Mouse (Mus musculus): ENCODE data around the gene Clns1a. TPM values are rescaled to one million over a fixed set of nuclear protein-coding genes. Genes with fewer than 3 reads are reported as not detected.

The Clns1a gene
- total RNA-seq, 2 experiments from 2014 or later = 27.3 to 31.3 TPM

DNA sequence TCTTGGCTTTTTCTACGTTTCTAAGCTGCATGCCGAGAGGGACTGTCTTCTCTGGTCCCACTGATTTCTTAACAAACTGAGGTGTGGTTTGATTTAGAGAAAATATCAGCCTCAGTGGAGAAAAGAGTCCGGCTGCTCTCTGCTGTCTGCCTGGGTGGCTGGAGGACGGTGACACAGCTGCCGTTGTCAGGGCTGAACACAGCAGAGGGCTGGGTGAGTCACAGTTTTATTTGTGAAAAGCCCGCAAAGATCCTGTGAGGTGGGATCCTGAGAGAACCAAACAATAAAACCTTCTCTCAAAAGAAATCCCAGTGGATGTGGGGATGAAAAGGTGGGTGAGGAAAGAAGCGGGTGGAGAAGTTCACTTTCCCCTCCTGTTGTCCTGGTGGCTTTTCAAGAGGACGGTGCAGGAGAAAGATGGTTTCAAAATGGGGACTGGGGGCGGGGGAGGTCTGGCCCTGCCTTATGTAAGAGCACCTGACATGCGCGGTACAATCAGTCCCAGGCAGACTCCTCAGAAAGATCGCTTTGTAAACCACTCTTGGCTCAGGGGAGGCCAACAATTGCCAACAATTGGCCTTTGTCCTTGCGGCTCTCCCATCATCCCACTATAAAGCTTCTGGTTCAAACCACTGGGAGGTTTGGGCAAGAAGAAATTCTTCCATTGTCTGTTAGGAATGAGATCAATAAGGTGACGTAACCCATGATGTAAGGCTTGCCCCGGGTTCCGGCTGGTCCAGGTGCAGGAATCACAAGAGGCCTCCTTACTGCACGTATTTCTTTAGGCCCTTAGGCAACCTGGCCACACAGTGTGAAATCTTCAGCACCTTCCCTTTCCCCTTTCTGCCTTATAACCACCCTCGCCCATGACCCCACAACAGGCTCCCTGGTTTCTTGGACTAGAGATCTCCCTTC, 60.8 kb downstream of the Clns1a start:
- intact Hi-C loops (cut with DNase I) = no loop called here
- DNase-seq = no peak

DNA sequence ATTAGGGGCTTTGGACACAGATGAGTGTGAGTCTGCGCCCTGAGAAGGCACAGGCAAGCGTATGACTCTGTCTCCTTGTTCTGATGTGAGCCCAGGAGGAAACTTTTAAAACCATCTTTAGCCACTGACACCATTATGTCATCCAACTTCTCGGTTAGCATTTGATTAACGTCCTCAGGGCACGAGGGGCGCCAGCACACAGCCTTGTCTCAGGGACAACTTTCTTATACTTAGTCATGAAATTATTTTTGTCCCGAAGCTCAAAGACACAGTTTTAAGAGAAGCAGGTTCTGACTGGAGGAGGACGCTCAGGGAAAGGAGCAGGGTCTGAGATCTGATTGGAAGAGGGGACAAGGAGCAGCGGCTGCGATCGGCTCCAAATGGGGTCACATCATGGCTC, 68.2 kb downstream of the Clns1a start:
- intact Hi-C loops (cut with DNase I) = no loop called here
- no peak for DNase-seq

DNA sequence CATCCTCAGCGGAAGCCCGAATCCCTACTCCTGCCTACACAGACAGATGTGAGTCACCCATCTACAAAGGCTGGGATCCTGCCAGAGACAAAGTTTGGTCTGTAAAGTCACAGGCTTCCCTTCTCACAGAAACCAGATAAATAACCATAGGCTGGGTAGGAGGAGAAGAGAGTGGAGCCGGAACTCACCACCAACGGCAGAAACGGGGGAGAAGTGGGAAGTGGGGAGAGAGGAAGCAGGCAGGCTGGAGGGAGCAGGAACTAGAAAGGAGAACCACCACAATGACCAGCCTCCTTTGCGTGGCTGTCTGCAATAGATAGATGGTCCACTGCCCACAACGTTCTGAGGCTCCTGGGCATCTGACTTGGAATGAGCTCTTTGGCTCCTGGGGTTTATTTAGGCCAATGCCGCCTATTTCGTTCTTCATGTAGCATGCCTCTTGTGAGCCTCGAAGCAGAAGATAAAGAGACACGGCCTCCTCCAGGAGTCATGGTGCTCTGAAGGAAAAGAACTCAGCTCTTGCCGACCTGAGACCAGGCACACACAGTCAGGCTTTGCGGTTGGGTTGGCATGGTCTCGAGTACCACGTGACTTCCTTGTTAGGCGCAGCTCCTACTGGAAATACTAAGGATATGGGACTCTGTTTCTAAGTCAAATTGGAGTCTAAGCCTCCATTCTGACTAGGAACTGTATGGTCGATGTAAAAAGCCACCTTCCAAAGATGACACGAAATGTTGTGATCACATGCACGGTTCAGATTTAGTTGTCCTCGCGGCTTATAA, 68.9 kb downstream of the Clns1a start:
- DNase-seq = no peak
- intact Hi-C loops (cut with DNase I) = no loop called here

DNA sequence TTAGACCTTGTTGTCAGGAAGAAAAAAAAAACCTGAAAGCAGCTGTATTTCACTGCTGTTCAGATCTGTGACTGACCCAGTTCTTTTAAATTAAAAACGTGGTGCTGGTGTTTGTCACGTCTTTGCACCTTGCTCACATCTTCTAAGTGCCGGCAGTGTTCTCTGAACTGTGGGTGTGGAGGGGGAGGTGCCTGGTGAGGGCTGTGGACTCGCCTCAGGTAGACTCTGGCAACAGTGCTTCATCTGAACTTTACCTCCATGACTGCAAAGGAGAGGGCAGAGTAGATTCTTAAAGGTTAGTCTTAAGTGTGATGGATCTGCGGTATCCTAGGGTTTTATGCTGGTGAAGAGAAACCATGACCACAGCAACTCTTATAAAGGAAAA, 69.5 kb downstream of the Clns1a start:
- intact Hi-C loops (cut with DNase I) = no loop called here
- no peak for DNase-seq

DNA sequence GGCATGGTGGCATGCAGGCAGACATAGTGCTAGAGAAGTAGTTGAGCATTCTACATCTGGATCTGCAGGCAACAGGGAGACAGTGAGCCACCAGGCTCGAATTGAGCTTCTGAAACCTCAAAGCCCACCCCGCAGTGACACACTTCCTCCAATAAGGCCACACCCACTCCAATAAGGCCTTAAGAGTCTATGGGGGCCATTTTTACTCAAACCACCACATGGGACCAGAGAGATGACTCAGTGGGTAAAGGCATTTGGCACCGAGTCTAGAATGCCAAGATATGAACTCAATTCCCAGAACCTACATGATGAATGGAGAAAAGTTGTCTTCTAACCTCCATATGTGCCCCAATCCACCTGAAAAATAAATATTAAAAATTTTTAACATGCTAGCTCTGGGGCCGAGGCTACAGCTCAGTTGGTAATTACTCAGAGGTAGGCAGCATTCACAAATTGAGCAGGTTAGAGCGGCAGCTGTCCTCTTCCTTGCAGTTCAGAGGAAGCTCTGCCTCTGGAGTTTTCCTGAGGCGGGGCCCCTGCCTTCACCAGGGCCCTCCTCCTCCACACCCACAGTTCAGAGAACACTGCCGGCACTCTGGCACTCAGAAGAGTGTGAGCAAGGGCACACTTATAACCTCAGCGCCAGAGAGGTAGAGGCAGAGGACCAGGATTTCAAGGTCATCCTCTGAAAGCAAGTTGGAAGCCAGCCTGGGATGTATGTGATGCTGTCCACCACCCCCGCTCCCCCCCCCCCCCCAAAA, 70.2 kb downstream of the Clns1a start:
- intact Hi-C loops (cut with DNase I) = no loop called here
- no peak for DNase-seq

DNA sequence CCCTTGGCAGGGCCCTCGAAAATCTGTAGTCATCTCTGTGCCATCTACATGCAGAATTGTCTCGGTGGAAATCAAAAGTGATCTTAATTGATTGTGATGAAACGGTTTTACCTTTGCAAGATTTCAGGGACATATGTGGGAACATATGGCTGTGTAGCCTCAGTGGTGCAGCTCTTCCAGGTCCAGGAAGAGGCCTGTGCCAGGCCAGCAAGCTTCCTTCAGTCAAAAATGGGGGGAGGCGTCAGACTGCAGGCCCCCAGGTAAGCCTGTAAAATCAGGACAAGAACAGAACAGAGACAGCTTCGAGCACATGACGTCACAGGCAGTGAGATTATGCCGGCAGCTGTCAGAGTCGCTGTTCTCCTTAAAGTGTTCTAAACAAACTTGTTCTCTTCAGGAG, 71.4 kb downstream of the Clns1a start:
- DNase-seq = no peak
- intact Hi-C loops (cut with DNase I) = no loop called here

DNA sequence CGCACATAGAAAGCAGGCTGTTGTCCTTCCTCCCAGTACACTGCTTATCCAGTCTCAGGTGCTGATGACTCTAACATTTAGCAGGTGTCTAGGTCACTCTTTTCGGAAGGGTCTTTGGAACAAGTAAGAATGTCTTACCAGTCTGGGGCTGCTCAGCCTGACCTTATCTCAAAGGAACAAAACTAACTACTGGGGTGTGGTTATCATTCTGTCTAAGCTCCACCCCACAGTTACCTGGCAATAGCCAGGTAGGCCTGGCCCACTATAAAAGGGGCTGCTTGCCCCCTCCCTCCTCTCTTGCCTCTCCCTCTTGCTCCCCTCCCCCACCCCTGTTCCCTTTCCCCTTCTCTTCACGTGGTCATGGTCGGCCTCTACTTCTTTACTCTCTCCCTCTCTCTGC, 72.6 kb downstream of the Clns1a start:
- DNase-seq = no peak
- intact Hi-C loops (cut with DNase I) = no loop called here

Other genes with a start within 250 kb of the Clns1a start
- not detected for gene Kctd14, start 245.3 kb upstream of the Clns1a start, total RNA-seq (2021)
- gene Ints4, start 215.7 kb upstream of the Clns1a start, total RNA-seq (2021) = 10 to 100 TPM; 21.6 to 23.2 TPM
- gene Aamdc, start 117.1 kb upstream of the Clns1a start, total RNA-seq (2021) = 100 to 1,000 TPM; 110 to 120 TPM
- gene Rsf1, start 116.7 kb upstream of the Clns1a start, total RNA-seq (2021) = 10 to 100 TPM; 11.9 to 13.4 TPM
- 1 to 10 TPM in 1 of 2 experiments, under 1 TPM in 1; 0.74 to 2.2 TPM for gene Aqp11, start 41.7 kb downstream of the Clns1a start, total RNA-seq (2021)
- 10 to 100 TPM; 21.8 to 23.9 TPM for gene Pak1, start 91.9 kb downstream of the Clns1a start, total RNA-seq (2021)
- under 1 TPM in 1 of 2 experiments, not detected in 1; 0.08 TPM for gene Gdpd4, start 223.3 kb downstream of the Clns1a start, total RNA-seq (2021)